Mouse (Mus musculus) embryo, embryonic 10 days (tissue): ENCODE data around the gene Paxx.

Experiments
- DNase-seq: peaks from one replicate; pipeline ENCODE4 v3.0.0-alpha.2; 2015; ENCODE audit warnings: low spot score

Paxx gene

DNA sequence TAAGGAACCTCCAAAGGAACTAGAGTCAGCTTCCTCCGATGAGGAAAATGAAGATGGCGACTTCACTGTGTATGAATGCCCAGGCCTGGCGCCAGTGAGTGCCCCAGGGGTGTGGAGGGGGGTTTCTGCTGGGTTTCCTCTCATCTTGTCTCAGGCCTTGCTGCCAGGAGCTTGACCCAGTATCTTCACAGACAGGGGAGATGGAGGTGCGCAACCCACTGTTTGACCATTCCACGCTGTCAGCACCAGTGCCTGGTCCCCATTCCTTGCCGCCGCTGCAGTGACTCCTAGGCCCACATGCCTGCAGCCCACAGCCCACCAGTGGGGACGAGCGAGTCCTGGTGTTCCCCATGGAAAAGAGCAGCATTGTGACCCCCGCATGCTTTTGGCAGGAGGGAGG is 52.0 kb downstream of the Paxx start:
- no peak for DNase-seq
